Mouse (Mus musculus) neural tube, embryonic 11.5 days (tissue): ENCODE measurements around the gene Ina. TPM values are rescaled to one million over a fixed set of nuclear protein-coding genes. Genes with fewer than 3 reads are reported as not detected.

ENCODE experiments used
- polyA plus RNA-seq: library from polyadenylated mRNA; unstranded; fragments of >200 nt; fragmentation: Nextera tagmentation; extraction: Ambion mirVana; gene quantifications from 2 replicates; pipeline ENCODE4 v1.2.1, GENCODE M21; 2014

The Ina gene
- polyA plus RNA-seq, 1 experiment from 2014 or later = 332 TPM

Other genes with a start within 250 kb of the Ina start
- 68.3 and 71.7 TPM in 2 replicates for gene Nt5c2, start 455 bp downstream of the Ina start, polyA plus RNA-seq
- gene Pcgf6, start 36.2 kb downstream of the Ina start, polyA plus RNA-seq = 31.0 and 33.5 TPM in 2 replicates
- 10.3 and 12.8 TPM in 2 replicates for gene Taf5, start 53.0 kb downstream of the Ina start, polyA plus RNA-seq
- gene Usmg5, start 75.9 kb downstream of the Ina start, polyA plus RNA-seq = 1,081 and 1,145 TPM in 2 replicates
- gene Pdcd11, start 76.1 kb downstream of the Ina start, polyA plus RNA-seq = 9.8 and 11.0 TPM in 2 replicates
- 0.69 TPM in 2 replicates for gene Calhm2, start 123.6 kb downstream of the Ina start, polyA plus RNA-seq
- not detected in 2 replicates for gene Calhm1, start 129.6 kb downstream of the Ina start, polyA plus RNA-seq
- not detected in 2 replicates for gene Calhm3, start 143.1 kb downstream of the Ina start, polyA plus RNA-seq
- gene Neurl1a, start 164.1 kb downstream of the Ina start, polyA plus RNA-seq = 4.7 and 5.0 TPM in 2 replicates